Comparison of ENCODE assay signal across 16 mouse cellular contexts in the genomic region with DNA sequence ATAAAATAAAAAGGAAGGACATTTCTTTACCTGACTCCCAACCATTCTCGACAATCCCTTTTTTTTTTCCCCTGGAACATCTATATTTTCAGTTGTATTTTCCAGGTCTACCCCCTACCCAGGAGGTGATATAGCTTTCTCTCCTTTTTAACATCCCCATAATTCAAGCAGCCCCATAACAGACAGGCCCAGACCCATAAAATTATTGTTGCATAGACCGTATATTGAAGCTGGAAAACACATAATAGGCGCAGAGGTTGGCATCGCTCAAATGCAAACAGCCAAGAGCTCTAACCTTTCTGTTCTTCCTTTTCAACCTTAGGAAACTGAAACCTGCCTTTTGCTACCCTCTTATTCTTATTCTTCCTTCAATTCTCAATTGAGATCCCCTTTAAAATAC.
DNase-seq lines count a peak whose midpoint lies in the region; ATAC-seq and TF ChIP-seq lines count a peak whose summit lies in the region.
"Had no signal": no experiment of that assay in that cellular context is flagged by ENCODE, and none has a peak within 500 bp of the region (broad histone marks: within the 10 kb centered on the region; RNA-seq: fewer than 3 reads in every experiment).

No protein-coding gene starts in this region.

- DNase-seq in neural tube, embryonic 11.5 days (ENCODE audit: low spot score) = no peak
- DNase-seq in neural tube, embryonic 10.5 days (ENCODE audit: extremely low spot score, low spot score) = no peak
- DNase-seq in midbrain, embryonic 14.5 days = peak; percentile 37
- no peak for DNase-seq in embryo, embryonic 10.5 days (ENCODE audit: low spot score)
- DNase-seq in gastrocnemius, adult 2 months = no peak
- DNase-seq in kidney, postnatal 14 days = no peak
- DNase-seq in embryo, embryonic 10 days (ENCODE audit: low spot score) = no peak
- DNase-seq: adrenal gland, adult 8-10 months; B cell, adult 2 months; kidney, adult 2 months; liver, postnatal 0 days; lung, postnatal 36 days; thymus, adult 18-20 months had no signal

- ATAC-seq in neural tube, embryonic 11.5 days (ENCODE audit: insufficient read depth, low FRiP score, low TSS enrichment) = peak; percentile 40; the same call in 1 of the 2 replicates
- peak; percentile 57 for ATAC-seq in hindbrain, embryonic 13.5 days (ENCODE audit: low FRiP score)
- 0 out of 2 replicates have a peak, but pooled peaks have one; percentile 11 for ATAC-seq in midbrain, embryonic 14.5 days (ENCODE audit: low FRiP score, low TSS enrichment)
- ATAC-seq: liver, postnatal 0 days had no signal

- intact Hi-C loops in gastrocnemius, adult 2 months (cut with DNase I) = no loop called here

- H3K27ac ChIP-seq in neural tube, embryonic 11.5 days (ENCODE audit: low read depth, low read length) = peak overlapping the region; percentile 76
- H3K27ac ChIP-seq in hindbrain, embryonic 13.5 days = peak overlapping the region; percentile 97
- peak overlapping the region; percentile 90 for H3K27ac ChIP-seq in midbrain, embryonic 14.5 days (replicated peaks; ENCODE audit: low read depth, low read length)
- no peak overlapping the region for H3K27ac ChIP-seq in gastrocnemius, adult 2 months
- H3K27ac ChIP-seq: limb, embryonic 15.5 days had no signal

- no peak for TF ChIP-seq CTCF in gastrocnemius, adult 2 months (IDR thresholded peaks at IDR 0.05)

- no peaks in the 10 kb centered on the region; the same call in 1 of the 2 replicates for H3K4me1 ChIP-seq in neural tube, embryonic 11.5 days (ENCODE audit: control insufficient read depth, insufficient read depth, low read length)
- H3K4me1 ChIP-seq in hindbrain, embryonic 13.5 days (replicated peaks) = peaks cover 47% of the 10 kb centered on the region
- H3K4me1 ChIP-seq in midbrain, embryonic 14.5 days (ENCODE audit: control insufficient read depth, insufficient read depth, low read length) = peaks cover 54% of the 10 kb centered on the region
- H3K4me1 ChIP-seq: limb, embryonic 15.5 days had no signal

- no peaks in the 10 kb centered on the region for H3K36me3 ChIP-seq in neural tube, embryonic 11.5 days (ENCODE audit: control insufficient read depth, insufficient read depth, low read length)
- peaks cover 4% of the 10 kb centered on the region for H3K36me3 ChIP-seq in hindbrain, embryonic 13.5 days
- H3K36me3 ChIP-seq in midbrain, embryonic 14.5 days (ENCODE audit: control insufficient read depth, insufficient read depth, low read length) = peaks cover 18% of the 10 kb centered on the region
- H3K36me3 ChIP-seq: limb, embryonic 15.5 days had no signal

- H3K4me2 ChIP-seq in neural tube, embryonic 11.5 days (ENCODE audit: low read depth) = peak overlapping the region; percentile 27
- peak overlapping the region; percentile 57 for H3K4me2 ChIP-seq in hindbrain, embryonic 13.5 days
- H3K4me2 ChIP-seq in midbrain, embryonic 14.5 days (ENCODE audit: low read length) = peak overlapping the region; percentile 64
- H3K4me2 ChIP-seq: limb, embryonic 15.5 days had no signal

- H3K4me3 ChIP-seq in neural tube, embryonic 11.5 days (ENCODE audit: low read depth, low read length) = no peak overlapping the region
- peak overlapping the region; percentile 42 for H3K4me3 ChIP-seq in hindbrain, embryonic 13.5 days
- peak overlapping the region; percentile 39 for H3K4me3 ChIP-seq in midbrain, embryonic 14.5 days (replicated peaks; ENCODE audit: low read depth, low read length)
- H3K4me3 ChIP-seq in gastrocnemius, adult 2 months = no peak overlapping the region
- H3K4me3 ChIP-seq: erythroblast, embryonic 14.5 days; limb, embryonic 15.5 days had no signal

- WGBS in neural tube, embryonic 11.5 days = 74% methylated on average over 4 of the region's 4 CpGs
- 34% methylated on average over 4 of the region's 4 CpGs for WGBS in hindbrain, embryonic 13.5 days
- 39% methylated on average over 4 of the region's 4 CpGs for WGBS in midbrain, embryonic 14.5 days

- no peak overlapping the region; the same call in 1 of the 2 replicates for H3K9ac ChIP-seq in neural tube, embryonic 11.5 days (ENCODE audit: low read length)
- H3K9ac ChIP-seq in hindbrain, embryonic 13.5 days = peak overlapping the region; percentile 60
- peak overlapping the region; percentile 47; the same call in 1 of the 2 replicates for H3K9ac ChIP-seq in midbrain, embryonic 14.5 days (replicated peaks; ENCODE audit: low read length)
- H3K9ac ChIP-seq: limb, embryonic 15.5 days; liver, postnatal 0 days had no signal

- no peaks in the 10 kb centered on the region for H3K9me3 ChIP-seq in neural tube, embryonic 11.5 days (ENCODE audit: control insufficient read depth, low read length)
- H3K9me3 ChIP-seq in hindbrain, embryonic 13.5 days = no peaks in the 10 kb centered on the region
- no peaks in the 10 kb centered on the region for H3K9me3 ChIP-seq in midbrain, embryonic 14.5 days (ENCODE audit: control insufficient read depth, low read length)
- H3K9me3 ChIP-seq: limb, embryonic 15.5 days had no signal

- no peaks in the 10 kb centered on the region for H3K27me3 ChIP-seq in neural tube, embryonic 11.5 days (ENCODE audit: control insufficient read depth, insufficient read depth, low read length)
- no peaks in the 10 kb centered on the region for H3K27me3 ChIP-seq in hindbrain, embryonic 13.5 days
- no peaks in the 10 kb centered on the region for H3K27me3 ChIP-seq in midbrain, embryonic 14.5 days (ENCODE audit: control insufficient read depth, insufficient read depth, low read length)
- H3K27me3 ChIP-seq: limb, embryonic 15.5 days had no signal

Comparison
In these comparisons a context has a peak if more than half of its experiments do, and no peak if none do; other contexts are left out.
1. H3K4me3 ChIP-seq: peak in hindbrain, embryonic 13.5 days (single experiment) and midbrain, embryonic 14.5 days (single experiment); none in neural tube, embryonic 11.5 days (single experiment) and gastrocnemius, adult 2 months (single experiment).
2. Peak in every context shown above with its lines, with median percentiles within 50 percentile points of each other: ATAC-seq and H3K4me2 ChIP-seq.